Mouse (Mus musculus): ENCODE results near the gene Ssh1. TPM values are rescaled to one million over a fixed set of nuclear protein-coding genes. Genes with fewer than 3 reads are reported as not detected.

Ssh1 gene
- total and polyA plus RNA-seq, 2 experiments from 2014 or later = 9.7 to 14.5 TPM

DNA sequence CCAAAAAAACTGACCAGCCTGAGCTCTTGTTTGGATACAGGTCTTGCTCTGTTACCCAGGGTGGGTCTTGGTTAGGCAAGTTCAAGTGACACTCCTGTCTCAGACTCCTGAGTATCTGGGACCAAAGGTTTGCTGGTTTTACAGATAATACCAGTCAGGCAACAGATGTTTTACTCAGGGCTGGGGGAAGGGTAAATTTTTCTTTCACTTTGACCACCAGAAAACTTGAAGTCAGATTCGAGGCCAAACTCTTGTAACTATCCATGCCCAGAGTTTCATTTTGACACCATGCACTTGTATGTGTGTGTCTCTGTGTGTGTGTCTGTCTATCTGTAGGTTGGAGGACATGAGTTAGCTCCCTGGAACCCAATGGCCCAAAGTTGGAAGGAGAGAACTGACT is 13.2 kb downstream of the Ssh1 start:
- TF ChIP-seq CTCF (IDR thresholded peaks at IDR 0.05; ENCODE audit: low read depth) = no peak
- Histone ChIP-seq H3K36me3 (ENCODE audit: insufficient read depth, low read length) (no peaks in the 10 kb centered on the region; the same call in 1 of the 2 replicates), H3K27ac (no peak overlapping the region), H3K27me3 (ENCODE audit: insufficient read depth, low read length) (no peaks in the 10 kb centered on the region), H3K4me3 (ENCODE audit: low read length) (no peak overlapping the region), H3K4me2 (ENCODE audit: low read depth, low read length) (no peak overlapping the region), H3K9me3 (ENCODE audit: low read length) (no peaks in the 10 kb centered on the region), H3K4me1 (ENCODE audit: insufficient read depth, low read length) (peaks cover 5% of the 10 kb centered on the region; the same call in 1 of the 2 replicates), H3K9ac (replicated peaks; ENCODE audit: low read length) (no peak overlapping the region)
- no peak for DNase-seq (ENCODE audit: low spot score)
- WGBS = 76% methylated on average over 1 of the region's 1 CpGs
- ATAC-seq = no peak

DNA sequence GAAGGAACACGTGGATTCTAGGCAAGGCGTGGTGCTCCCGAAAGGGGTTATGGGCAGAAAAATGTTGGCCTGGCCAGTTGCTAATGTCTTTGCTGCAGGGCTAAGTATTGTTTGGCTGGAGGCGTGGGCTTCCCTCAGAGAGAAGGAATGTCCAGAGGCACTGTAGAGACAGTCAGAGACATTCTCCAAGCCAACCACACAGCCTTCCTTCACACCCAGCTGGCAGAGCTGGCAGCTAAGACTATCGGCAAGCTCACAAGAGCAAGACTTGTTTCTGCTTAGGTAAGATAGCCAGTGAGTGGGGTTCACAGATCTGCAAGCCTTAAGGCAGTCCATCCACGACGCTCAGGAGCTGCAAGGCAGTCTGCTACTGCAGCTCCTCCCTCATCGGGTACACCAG is 16.4 kb downstream of the Ssh1 start:
- H3K27ac ChIP-seq = no peak overlapping the region
- H3K9me3 ChIP-seq (ENCODE audit: low read length) = no peaks in the 10 kb centered on the region
- DNase-seq (ENCODE audit: low spot score) (no peak), ATAC-seq (no peak)
- no peak overlapping the region for H3K4me2 ChIP-seq (ENCODE audit: low read depth, low read length)
- H3K4me1 ChIP-seq (ENCODE audit: insufficient read depth, low read length) = peaks cover 23% of the 10 kb centered on the region
- H3K36me3 ChIP-seq (ENCODE audit: insufficient read depth, low read length) = no peaks in the 10 kb centered on the region; the same call in 1 of the 2 replicates
- no peak overlapping the region for H3K4me3 ChIP-seq (ENCODE audit: low read length)
- H3K27me3 ChIP-seq (ENCODE audit: insufficient read depth, low read length) = no peaks in the 10 kb centered on the region
- 73% methylated on average over 8 of the region's 8 CpGs for WGBS
- H3K9ac ChIP-seq (replicated peaks; ENCODE audit: low read length) = no peak overlapping the region
- TF ChIP-seq CTCF (IDR thresholded peaks at IDR 0.05; ENCODE audit: low read depth) = no peak

DNA sequence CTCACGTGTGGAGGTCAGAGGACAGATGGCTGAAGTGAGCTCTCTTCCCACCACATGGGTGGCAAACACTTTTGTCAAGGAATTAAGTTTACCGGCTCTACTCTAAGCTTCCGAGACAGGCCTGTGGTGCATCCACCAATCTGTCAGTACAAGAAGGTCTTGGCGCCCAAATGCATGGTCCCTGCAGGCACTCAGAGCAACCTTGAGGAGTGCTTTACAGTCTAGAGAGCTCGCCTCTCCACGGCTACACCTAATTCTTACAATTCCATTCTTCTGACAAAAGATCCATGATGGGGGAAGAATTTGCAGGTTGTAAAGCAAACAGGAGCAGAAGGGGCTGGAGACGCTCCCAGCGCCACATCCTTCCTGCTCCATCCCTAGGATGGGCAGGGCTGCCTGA is 17.1 kb downstream of the Ssh1 start:
- no peak overlapping the region for H3K9ac ChIP-seq (replicated peaks; ENCODE audit: low read length)
- ATAC-seq = no peak
- H3K36me3 ChIP-seq (ENCODE audit: insufficient read depth, low read length) = no peaks in the 10 kb centered on the region; the same call in 1 of the 2 replicates
- H3K27ac ChIP-seq = no peak overlapping the region
- WGBS = 86% methylated on average over 8 of the region's 8 CpGs
- peaks cover 23% of the 10 kb centered on the region for H3K4me1 ChIP-seq (ENCODE audit: insufficient read depth, low read length)
- H3K4me2 ChIP-seq (ENCODE audit: low read depth, low read length) = no peak overlapping the region
- no peak overlapping the region for H3K4me3 ChIP-seq (ENCODE audit: low read length)
- no peak for TF ChIP-seq CTCF (IDR thresholded peaks at IDR 0.05; ENCODE audit: low read depth)
- H3K27me3 ChIP-seq (ENCODE audit: insufficient read depth, low read length) = no peaks in the 10 kb centered on the region
- H3K9me3 ChIP-seq (ENCODE audit: low read length) = no peaks in the 10 kb centered on the region
- no peak for DNase-seq (ENCODE audit: low spot score)

DNA sequence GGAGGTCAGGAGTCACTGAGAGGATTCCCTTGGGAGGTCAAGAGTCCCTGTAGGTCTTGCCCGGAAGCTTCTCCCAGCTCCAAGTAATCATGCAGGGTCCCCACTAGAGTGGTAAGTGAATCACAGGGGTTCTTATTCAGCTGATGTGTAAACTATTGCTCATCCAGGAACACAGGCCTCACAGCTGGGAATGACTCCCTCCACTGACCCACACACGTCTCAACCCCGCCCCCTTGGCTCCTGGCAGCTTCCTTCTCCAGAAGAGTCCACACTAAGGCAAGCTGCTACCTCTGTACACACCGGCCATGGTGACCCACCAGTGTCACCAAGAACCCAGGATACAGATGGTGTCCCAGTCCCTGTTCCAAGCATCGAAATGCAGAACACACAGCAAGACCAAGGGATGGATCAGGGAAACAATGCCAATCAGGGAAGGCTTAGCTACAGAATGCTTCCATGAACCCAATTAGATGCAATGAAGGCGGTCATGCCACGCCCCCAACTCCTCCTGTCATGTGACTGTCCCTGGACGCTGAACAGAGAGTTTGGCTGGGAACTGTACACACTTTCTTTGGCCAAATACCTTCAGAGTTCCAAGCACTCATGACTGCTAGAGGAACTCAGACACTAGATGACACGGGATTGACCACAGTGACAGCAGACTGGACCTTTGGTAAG is 18.0 kb downstream of the Ssh1 start:
- ATAC-seq (peak; percentile 48), DNase-seq (ENCODE audit: low spot score) (peak; percentile 49)
- no peaks in the 10 kb centered on the region; the same call in 1 of the 2 replicates for H3K36me3 ChIP-seq (ENCODE audit: insufficient read depth, low read length)
- no peaks in the 10 kb centered on the region for H3K27me3 ChIP-seq (ENCODE audit: insufficient read depth, low read length)
- H3K27ac ChIP-seq = no peak overlapping the region
- 52% methylated on average over 9 of the region's 9 CpGs for WGBS
- H3K9ac ChIP-seq (replicated peaks; ENCODE audit: low read length) = no peak overlapping the region
- TF ChIP-seq CTCF (IDR thresholded peaks at IDR 0.05; ENCODE audit: low read depth) = no peak
- no peaks in the 10 kb centered on the region for H3K9me3 ChIP-seq (ENCODE audit: low read length)
- no peak overlapping the region for H3K4me3 ChIP-seq (ENCODE audit: low read length)
- no peak overlapping the region for H3K4me2 ChIP-seq (ENCODE audit: low read depth, low read length)
- H3K4me1 ChIP-seq (ENCODE audit: insufficient read depth, low read length) = peaks cover 23% of the 10 kb centered on the region

DNA sequence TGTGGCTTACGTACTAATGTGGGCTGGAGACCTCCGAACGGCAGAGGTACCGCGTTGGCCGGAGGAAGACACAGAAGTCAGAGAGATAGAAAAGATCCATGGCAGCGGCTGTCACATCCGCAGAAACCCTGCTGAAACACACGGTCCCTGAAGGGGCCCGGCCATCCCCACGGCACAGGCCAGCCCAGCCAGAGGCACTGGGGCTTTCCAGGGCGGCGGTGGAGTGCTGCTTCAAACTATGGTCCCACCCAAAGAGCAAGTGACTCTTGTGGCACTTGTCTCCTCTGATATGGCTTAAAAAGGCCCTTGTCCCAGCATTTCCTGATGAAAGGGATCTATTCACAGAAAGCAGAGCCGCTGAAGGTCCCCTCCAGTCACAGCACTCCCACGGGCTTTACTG is 19.1 kb downstream of the Ssh1 start:
- Histone ChIP-seq H3K4me1 (ENCODE audit: insufficient read depth, low read length) (peaks cover 23% of the 10 kb centered on the region), H3K9me3 (ENCODE audit: low read length) (no peaks in the 10 kb centered on the region), H3K36me3 (ENCODE audit: insufficient read depth, low read length) (no peaks in the 10 kb centered on the region; the same call in 1 of the 2 replicates), H3K27me3 (ENCODE audit: insufficient read depth, low read length) (no peaks in the 10 kb centered on the region), H3K9ac (replicated peaks; ENCODE audit: low read length) (no peak overlapping the region), H3K4me3 (ENCODE audit: low read length) (no peak overlapping the region), H3K27ac (peak overlapping the region; percentile 20; the same call in 1 of the 2 replicates), H3K4me2 (ENCODE audit: low read depth, low read length) (no peak overlapping the region)
- WGBS = 50% methylated on average over 15 of the region's 15 CpGs
- no peak for TF ChIP-seq CTCF (IDR thresholded peaks at IDR 0.05; ENCODE audit: low read depth)
- ATAC-seq (no peak), DNase-seq (ENCODE audit: low spot score) (no peak)

DNA sequence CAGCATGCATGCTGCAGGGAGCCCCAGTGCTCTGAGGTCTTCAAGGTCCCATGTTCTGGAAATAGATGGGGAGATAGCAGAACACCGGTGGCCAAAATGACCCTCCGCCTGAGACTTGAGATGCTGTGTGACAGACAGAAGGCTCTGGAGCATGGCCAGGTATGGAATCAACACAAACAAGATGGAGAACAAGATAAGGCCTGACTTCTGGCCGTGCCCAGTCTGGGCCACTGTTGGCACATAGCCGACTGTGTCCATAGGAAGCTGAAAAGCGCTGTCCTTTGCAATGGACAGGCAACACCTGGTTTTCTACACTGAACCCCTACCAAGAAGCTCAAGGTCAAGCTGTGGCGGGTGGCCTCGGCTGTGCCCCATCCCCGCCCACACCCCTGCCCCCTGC is 19.9 kb downstream of the Ssh1 start:
- H3K4me2 ChIP-seq (ENCODE audit: low read depth, low read length) = no peak overlapping the region
- no peak overlapping the region; the same call in 1 of the 2 replicates for H3K27ac ChIP-seq
- no peaks in the 10 kb centered on the region for H3K27me3 ChIP-seq (ENCODE audit: insufficient read depth, low read length)
- H3K4me3 ChIP-seq (ENCODE audit: low read length) = no peak overlapping the region
- WGBS = 80% methylated on average over 7 of the region's 8 CpGs
- H3K9me3 ChIP-seq (ENCODE audit: low read length) = no peaks in the 10 kb centered on the region
- H3K9ac ChIP-seq (replicated peaks; ENCODE audit: low read length) = no peak overlapping the region
- no peak for TF ChIP-seq CTCF (IDR thresholded peaks at IDR 0.05; ENCODE audit: low read depth)
- H3K4me1 ChIP-seq (ENCODE audit: insufficient read depth, low read length) = peaks cover 23% of the 10 kb centered on the region
- no peak for DNase-seq (ENCODE audit: low spot score)
- H3K36me3 ChIP-seq (ENCODE audit: insufficient read depth, low read length) = peaks cover 6% of the 10 kb centered on the region
- ATAC-seq = no peak
